In genomic region chr14:44979887-44980286, GRCm38 (mm10) we compare ENCODE assay signal across 8 mouse cellular contexts. TPM values are rescaled to one million over a fixed set of nuclear protein-coding genes. Genes with fewer than 3 reads are reported as not detected.
DNase-seq lines count a peak whose midpoint lies in the region; ATAC-seq lines count a peak whose summit lies in the region.

No protein-coding gene starts in this region.

- H3K36me3 ChIP-seq in kidney, embryonic 16.5 days (ENCODE audit: insufficient read depth, low read length): no peaks in the 10 kb centered on the region

- ATAC-seq in kidney, embryonic 16.5 days (ENCODE audit: low FRiP score, low TSS enrichment): no peak; the same call in 1 of the 2 replicates
- ATAC-seq in inflammation-experienced regulatory T-cells, adult 6 months: no peak

- no peaks in the 10 kb centered on the region; the same call in 1 of the 2 replicates for H3K27me3 ChIP-seq in kidney, embryonic 16.5 days (ENCODE audit: insufficient read depth, low read length)

- DNase-seq in adrenal gland, adult (ENCODE audit: inconsistent age in 2 of 2, low spot score in 1 of 2): peak; percentile 17 to 70
- DNase-seq in adrenal gland, adult 8-10 months: no peak
- peak; percentile 32 for DNase-seq in kidney, postnatal 14 days
- DNase-seq in ES-CJ7 (ENCODE audit: low read depth, low spot score): peak; percentile 54
- DNase-seq in lung, postnatal 10 days: peak; percentile 69
- no peak for DNase-seq in cerebellum, adult 9-10 months

- no peak overlapping the region for H3K4me2 ChIP-seq in kidney, embryonic 16.5 days (replicated peaks; ENCODE audit: low read depth, low read length)

- H3K27ac ChIP-seq in kidney, embryonic 16.5 days (ENCODE audit: low read length): no peak overlapping the region

- H3K9ac ChIP-seq in kidney, embryonic 16.5 days (replicated peaks; ENCODE audit: low read length): no peak overlapping the region

- H3K9me3 ChIP-seq in kidney, embryonic 16.5 days (ENCODE audit: low read length): no peaks in the 10 kb centered on the region

- H3K4me1 ChIP-seq in kidney, embryonic 16.5 days (ENCODE audit: insufficient read depth, low read length): no peaks in the 10 kb centered on the region

- no peak overlapping the region for H3K4me3 ChIP-seq in kidney, embryonic 16.5 days (ENCODE audit: low read length)

- whole genome bisulfite sequencing in kidney, embryonic 16.5 days: 29% methylated on average over 3 of the region's 3 CpGs

RNA-seq across cellular contexts. Expression of gene Ptger2, which starts 8.1 kb away (rescaled TPM):
- 1 to 10 TPM in 3 of 4 experiments, under 1 TPM in 1; 0.95 to 2.0 (median 1.4) TPM for total RNA-seq in adrenal gland, adult 8-10 months (2022)
- 0.48 and 0.91 TPM in 2 replicates for polyA plus RNA-seq in kidney, embryonic 16.5 days (2015; fragmentation: Nextera tagmentation; extraction: Ambion mirVana)
- 10 to 100 TPM; 38.8 to 88.6 (median 61.0) TPM for polyA plus RNA-seq in inflammation-experienced regulatory T-cells, adult 6 months (2017; shearing (Covaris generic))

Comparison
In these comparisons a context has a peak if more than half of its experiments do, and no peak if none do; other contexts are left out.
1. DNase-seq: peak in adrenal gland, adult (2 of 2), kidney, postnatal 14 days (single experiment), ES-CJ7 (single experiment) and lung, postnatal 10 days (single experiment); none in adrenal gland, adult 8-10 months (single experiment) and cerebellum, adult 9-10 months (single experiment).
2. RNA of gene Ptger2, which starts 8.1 kb away (polyA plus RNA-seq): 38.8 to 88.6 TPM in inflammation-experienced regulatory T-cells, adult 6 months; 0.48 to 0.91 TPM in kidney, embryonic 16.5 days; every median in the first group is over 10 times any median in the second.